Mouse (Mus musculus): ENCODE results near the gene Gm45062. TPM values are rescaled to one million over a fixed set of nuclear protein-coding genes. Genes with fewer than 3 reads are reported as not detected.

Gm45062 gene
- polyA plus RNA-seq, 1 experiment: 1.2 TPM

- peaks cover 15% of the 10 kb centered on the region for H3K4me1 ChIP-seq (ENCODE audit: control insufficient read depth, insufficient read depth, low read length)
- H3K4me3 ChIP-seq (replicated peaks; ENCODE audit: extremely low read depth, low read depth, low read length): no peak overlapping the region
- 25% methylated on average over 5 of the region's 5 CpGs for WGBS
- no peak for TF ChIP-seq CTCF (IDR thresholded peaks at IDR 0.05; ENCODE audit: insufficient read depth, low read length)
- no peak for TF ChIP-seq POLR2A (IDR thresholded peaks at IDR 0.05; ENCODE audit: borderline replicate concordance, extremely low read depth, low read depth, low read length)
- peak; percentile 34 for DNase-seq
Observed at GRCm38 (mm10) chr6:8472915-8473314, 213.7 kb downstream of the Gm45062 start.

- peak; percentile 33 for DNase-seq
- WGBS: 32% methylated on average over 5 of the region's 5 CpGs
Observed at GRCm38 (mm10) chr6:8473498-8473897, 214.2 kb downstream of the Gm45062 start.

GRCm38 (mm10) chr6:8474316-8474715 lies 215.1 kb downstream of the Gm45062 start:
- TF ChIP-seq POLR2A (IDR thresholded peaks at IDR 0.05; ENCODE audit: borderline replicate concordance, extremely low read depth, low read depth, low read length): no peak
- TF ChIP-seq CTCF (IDR thresholded peaks at IDR 0.05; ENCODE audit: insufficient read depth, low read length): no peak
- Histone ChIP-seq H3K4me1 (ENCODE audit: control insufficient read depth, insufficient read depth, low read length) (peaks cover 14% of the 10 kb centered on the region), H3K4me3 (replicated peaks; ENCODE audit: extremely low read depth, low read depth, low read length) (no peak overlapping the region)
- 64% methylated on average over 3 of the region's 3 CpGs for WGBS
- DNase-seq: no peak

More at GRCm38 (mm10) chr6:8473498-8473897, 214.2 kb downstream of the Gm45062 start:
- peaks cover 15% of the 10 kb centered on the region for H3K4me1 ChIP-seq (ENCODE audit: control insufficient read depth, insufficient read depth, low read length)
- TF ChIP-seq POLR2A (IDR thresholded peaks at IDR 0.05; ENCODE audit: borderline replicate concordance, extremely low read depth, low read depth, low read length) (no peak), CTCF (IDR thresholded peaks at IDR 0.05; ENCODE audit: insufficient read depth, low read length) (no peak)
- no peak overlapping the region for H3K4me3 ChIP-seq (replicated peaks; ENCODE audit: extremely low read depth, low read depth, low read length)

- TF ChIP-seq CTCF (IDR thresholded peaks at IDR 0.05; ENCODE audit: insufficient read depth, low read length) (no peak), POLR2A (IDR thresholded peaks at IDR 0.05; ENCODE audit: borderline replicate concordance, extremely low read depth, low read depth, low read length) (no peak)
- WGBS: 61% methylated on average over 4 of the region's 4 CpGs
- no peak overlapping the region for H3K4me3 ChIP-seq (replicated peaks; ENCODE audit: extremely low read depth, low read depth, low read length)
- no peak for DNase-seq
- peaks cover 9% of the 10 kb centered on the region for H3K4me1 ChIP-seq (ENCODE audit: control insufficient read depth, insufficient read depth, low read length)
Observed at GRCm38 (mm10) chr6:8474820-8475219, 215.6 kb downstream of the Gm45062 start.

GRCm38 (mm10) chr6:8479176-8479575 lies 219.9 kb downstream of the Gm45062 start:
- TF ChIP-seq POLR2A (IDR thresholded peaks at IDR 0.05; ENCODE audit: borderline replicate concordance, extremely low read depth, low read depth, low read length) (no peak), CTCF (IDR thresholded peaks at IDR 0.05; ENCODE audit: insufficient read depth, low read length) (no peak)
- DNase-seq: no peak
- 80% methylated on average over 1 of the region's 1 CpGs for WGBS
- Histone ChIP-seq H3K4me1 (ENCODE audit: control insufficient read depth, insufficient read depth, low read length) (no peaks in the 10 kb centered on the region), H3K4me3 (replicated peaks; ENCODE audit: extremely low read depth, low read depth, low read length) (no peak overlapping the region)

GRCm38 (mm10) chr6:8484437-8485275 lies 225.4 kb downstream of the Gm45062 start:
- TF ChIP-seq POLR2A (IDR thresholded peaks at IDR 0.05; ENCODE audit: borderline replicate concordance, extremely low read depth, low read depth, low read length): no peak
- TF ChIP-seq CTCF (IDR thresholded peaks at IDR 0.05; ENCODE audit: insufficient read depth, low read length): no peak
- 76% methylated on average over 17 of the region's 17 CpGs for WGBS
- no peak for DNase-seq
- H3K4me3 ChIP-seq (replicated peaks; ENCODE audit: extremely low read depth, low read depth, low read length): no peak overlapping the region
- H3K4me1 ChIP-seq (ENCODE audit: control insufficient read depth, insufficient read depth, low read length): peaks cover 5% of the 10 kb centered on the region

GRCm38 (mm10) chr6:8485414-8486175 lies 226.3 kb downstream of the Gm45062 start:
- peaks cover 5% of the 10 kb centered on the region for H3K4me1 ChIP-seq (ENCODE audit: control insufficient read depth, insufficient read depth, low read length)
- no peak for DNase-seq
- WGBS: 60% methylated on average over 16 of the region's 16 CpGs
- no peak overlapping the region for H3K4me3 ChIP-seq (replicated peaks; ENCODE audit: extremely low read depth, low read depth, low read length)
- TF ChIP-seq POLR2A (IDR thresholded peaks at IDR 0.05; ENCODE audit: borderline replicate concordance, extremely low read depth, low read depth, low read length) (no peak), CTCF (IDR thresholded peaks at IDR 0.05; ENCODE audit: insufficient read depth, low read length) (no peak)

- H3K4me3 ChIP-seq (replicated peaks; ENCODE audit: extremely low read depth, low read depth, low read length): no peak overlapping the region
- no peak for TF ChIP-seq CTCF (IDR thresholded peaks at IDR 0.05; ENCODE audit: insufficient read depth, low read length)
- no peak for TF ChIP-seq POLR2A (IDR thresholded peaks at IDR 0.05; ENCODE audit: borderline replicate concordance, extremely low read depth, low read depth, low read length)
- H3K4me1 ChIP-seq (ENCODE audit: control insufficient read depth, insufficient read depth, low read length): peaks cover 5% of the 10 kb centered on the region
- DNase-seq: no peak
- 93% methylated on average over 17 of the region's 17 CpGs for WGBS
Observed at GRCm38 (mm10) chr6:8486391-8487043, 227.3 kb downstream of the Gm45062 start.
